Mouse (Mus musculus) telencephalon, adult 2 months (tissue): ENCODE measurements around the gene Gm3667.
"Not testable (repeated sequence)": the region's sequence is repeated elsewhere in the genome, so short reads cannot be mapped to it uniquely, and the experiment has no call there.

Experiments
- DNase-seq: peaks from one replicate; pipeline ENCODE4 v3.0.0-alpha.2; 2011; ENCODE audit warnings: low read depth, low spot score

Gene Gm3667

DNA sequence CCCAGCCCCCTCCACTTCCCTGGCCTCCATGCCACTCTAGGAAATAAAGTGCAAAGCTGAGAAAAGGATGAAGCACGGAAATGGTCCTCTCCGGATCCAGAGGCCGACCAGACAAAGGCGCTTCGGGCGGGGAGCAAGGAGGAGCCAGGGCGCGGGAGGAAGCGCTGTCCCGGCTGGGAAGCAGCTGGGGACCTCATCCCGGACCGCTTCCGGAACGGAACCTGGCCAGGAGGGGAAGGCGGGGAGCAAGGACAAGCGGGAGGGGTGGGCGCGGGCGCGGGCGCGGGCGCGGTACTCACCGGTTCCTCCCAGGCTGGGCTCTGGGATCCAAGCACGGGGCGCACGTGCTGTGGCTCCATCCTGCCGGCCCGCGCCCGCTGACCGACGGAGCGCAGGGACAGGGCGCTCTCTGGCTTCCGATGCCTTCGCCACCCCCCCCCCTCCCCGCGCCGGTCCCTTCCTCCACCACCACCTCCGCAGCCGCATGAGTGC, at the start of gene Gm3667:
TSS of gene Gm3667 (minus strand) at position 442 of the 492 bp plus-strand sequence.
- DNase-seq, result not testable (repeated sequence)

GRCm38 (mm10) chr14:6899881-6900280, 10.1 kb upstream of the Gm3667 start:
- DNase-seq, result not testable (repeated sequence)

GRCm38 (mm10) chr14:6888811-6889210, 951 bp downstream of the Gm3667 start:
- not testable (repeated sequence) for DNase-seq

GRCm38 (mm10) chr14:6840211-6840610, 49.6 kb downstream of the Gm3667 start, which contains the start of gene Gm3642:
TSS of gene Gm3642 (minus strand) at chr14:6840311.
- not testable (repeated sequence) for DNase-seq

- DNase-seq, result not testable (repeated sequence)
Observed at GRCm38 (mm10) chr14:6823297-6823696, 66.5 kb downstream of the Gm3667 start.
